Mouse (Mus musculus): ENCODE results near the gene Tent4a. TPM values are rescaled to one million over a fixed set of nuclear protein-coding genes. Genes with fewer than 3 reads are reported as not detected.

The Tent4a gene
- polyA plus RNA-seq, 1 experiment from 2014 or later: 10.4 TPM

DNA sequence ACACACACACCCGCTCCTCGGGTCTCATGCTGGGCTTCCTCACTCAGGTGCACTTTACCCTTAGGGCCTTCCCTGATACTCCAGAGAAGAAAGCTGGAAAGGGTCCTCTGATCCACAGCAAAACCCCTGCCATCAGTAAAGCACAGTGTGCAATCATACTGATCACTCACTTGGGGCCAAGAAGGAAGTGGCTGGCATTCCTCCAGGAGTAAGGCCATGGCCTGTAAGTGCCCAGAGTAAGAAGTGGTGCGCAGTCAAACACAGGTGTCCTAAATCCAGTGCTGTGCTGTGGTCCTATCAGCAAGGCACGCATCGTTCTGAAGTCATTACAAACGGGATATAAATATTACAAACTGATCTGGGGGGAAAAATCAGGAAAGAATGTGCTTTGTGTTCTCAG lies 17.0 kb downstream of the Tent4a start:
- Histone ChIP-seq H3K27ac (ENCODE audit: low read depth, low read length) (no peak overlapping the region), H3K4me3 (ENCODE audit: low read depth, low read length) (no peak overlapping the region), H3K36me3 (ENCODE audit: control insufficient read depth, insufficient read depth, low read length) (peaks cover 4% of the 10 kb centered on the region; the same call in 1 of the 2 replicates), H3K4me2 (ENCODE audit: low read depth, low read length) (no peak overlapping the region), H3K27me3 (ENCODE audit: control insufficient read depth, insufficient read depth, low read length) (no peaks in the 10 kb centered on the region), H3K9ac (replicated peaks; ENCODE audit: low read depth, low read length) (no peak overlapping the region), H3K4me1 (ENCODE audit: control insufficient read depth, insufficient read depth, low read length) (peaks cover 13% of the 10 kb centered on the region; the same call in 1 of the 2 replicates), H3K9me3 (ENCODE audit: control insufficient read depth, low read length) (no peaks in the 10 kb centered on the region)
- ATAC-seq (ENCODE audit: low read depth): no peak
- WGBS: 86% methylated on average over 6 of the region's 6 CpGs

DNA sequence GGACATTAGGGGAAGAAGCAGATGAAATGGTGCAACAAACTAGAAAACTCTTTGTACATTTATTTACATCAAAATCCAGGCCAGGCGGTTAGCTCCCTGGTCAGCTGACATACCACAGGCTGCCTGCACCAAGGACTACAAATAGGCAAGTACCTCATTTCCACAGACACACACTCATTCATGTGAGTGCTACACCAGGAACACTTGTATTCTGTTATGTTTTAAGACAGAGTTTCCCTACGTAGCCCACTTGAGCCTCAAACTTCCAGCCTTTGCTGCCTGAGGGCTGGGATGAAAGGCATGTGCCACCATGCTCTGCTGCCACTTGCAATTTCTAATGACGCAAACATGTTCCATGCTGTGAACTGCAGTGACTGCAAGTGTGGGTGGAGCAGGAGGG lies 19.3 kb downstream of the Tent4a start:
- no peak for ATAC-seq (ENCODE audit: low read depth)

DNA sequence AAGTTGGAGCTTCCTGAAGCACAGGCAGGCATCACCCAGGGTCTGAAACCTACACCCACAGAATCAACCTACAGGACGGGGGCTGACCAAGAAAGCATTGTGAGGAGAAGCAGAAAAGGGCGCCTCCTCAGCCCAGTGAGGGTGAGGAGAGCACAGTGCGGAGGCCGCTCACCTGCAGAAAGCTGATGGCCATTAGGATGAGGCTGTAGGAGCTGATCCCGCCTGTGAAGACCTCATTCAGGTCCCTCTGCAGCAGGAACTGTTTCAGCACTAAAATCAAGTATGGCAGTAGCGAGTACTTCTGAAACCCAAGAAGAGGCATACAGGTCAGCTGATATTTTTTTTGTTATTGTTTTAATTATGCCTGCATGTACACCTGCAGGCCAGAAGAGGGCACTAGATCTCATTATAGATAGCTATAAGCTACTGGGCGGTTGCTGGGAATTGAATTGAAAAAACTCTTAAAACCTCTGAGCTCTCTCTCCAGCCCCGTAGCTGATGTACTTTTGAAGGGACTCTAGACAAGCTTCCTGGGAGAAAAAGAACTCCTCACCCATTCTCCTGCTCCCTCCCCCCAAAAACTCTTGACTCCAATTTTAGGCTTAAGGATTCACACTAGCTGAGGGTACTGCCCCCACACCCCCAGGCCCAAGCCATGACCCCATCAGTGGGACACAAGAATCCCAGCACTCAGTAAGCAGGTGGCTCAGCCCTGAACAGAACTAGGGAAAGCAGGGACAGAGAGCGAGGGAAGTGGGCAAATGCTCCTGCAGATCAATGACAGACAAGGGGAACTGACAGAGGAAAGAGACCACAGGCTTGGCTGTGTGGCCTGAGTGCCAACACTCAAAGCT lies 24.8 kb downstream of the Tent4a start:
- H3K9ac ChIP-seq (replicated peaks; ENCODE audit: low read depth, low read length): no peak overlapping the region
- peak; percentile 72 for ATAC-seq (ENCODE audit: low read depth)
- H3K4me1 ChIP-seq (ENCODE audit: control insufficient read depth, insufficient read depth, low read length): no peaks in the 10 kb centered on the region
- no peaks in the 10 kb centered on the region for H3K27me3 ChIP-seq (ENCODE audit: control insufficient read depth, insufficient read depth, low read length)
- H3K9me3 ChIP-seq (ENCODE audit: control insufficient read depth, low read length): no peaks in the 10 kb centered on the region
- no peak overlapping the region for H3K27ac ChIP-seq (ENCODE audit: low read depth, low read length)
- H3K4me3 ChIP-seq (ENCODE audit: low read depth, low read length): no peak overlapping the region
- H3K36me3 ChIP-seq (ENCODE audit: control insufficient read depth, insufficient read depth, low read length): peaks cover 27% of the 10 kb centered on the region; the same call in 1 of the 2 replicates
- WGBS: 68% methylated on average over 9 of the region's 9 CpGs
- no peak overlapping the region for H3K4me2 ChIP-seq (ENCODE audit: low read depth, low read length)

More for the DNA sequence above, 19.3 kb downstream of the Tent4a start:
- Histone ChIP-seq H3K4me1 (ENCODE audit: control insufficient read depth, insufficient read depth, low read length) (0 out of 2 replicates have a peak, but pooled peaks cover 4% of the 10 kb centered on the region), H3K27ac (ENCODE audit: low read depth, low read length) (no peak overlapping the region), H3K36me3 (ENCODE audit: control insufficient read depth, insufficient read depth, low read length) (peaks cover 7% of the 10 kb centered on the region; the same call in 1 of the 2 replicates), H3K9me3 (ENCODE audit: control insufficient read depth, low read length) (no peaks in the 10 kb centered on the region), H3K27me3 (ENCODE audit: control insufficient read depth, insufficient read depth, low read length) (no peaks in the 10 kb centered on the region), H3K4me3 (ENCODE audit: low read depth, low read length) (no peak overlapping the region), H3K9ac (replicated peaks; ENCODE audit: low read depth, low read length) (no peak overlapping the region), H3K4me2 (ENCODE audit: low read depth, low read length) (no peak overlapping the region)
- 81% methylated on average over 3 of the region's 3 CpGs for WGBS

DNA sequence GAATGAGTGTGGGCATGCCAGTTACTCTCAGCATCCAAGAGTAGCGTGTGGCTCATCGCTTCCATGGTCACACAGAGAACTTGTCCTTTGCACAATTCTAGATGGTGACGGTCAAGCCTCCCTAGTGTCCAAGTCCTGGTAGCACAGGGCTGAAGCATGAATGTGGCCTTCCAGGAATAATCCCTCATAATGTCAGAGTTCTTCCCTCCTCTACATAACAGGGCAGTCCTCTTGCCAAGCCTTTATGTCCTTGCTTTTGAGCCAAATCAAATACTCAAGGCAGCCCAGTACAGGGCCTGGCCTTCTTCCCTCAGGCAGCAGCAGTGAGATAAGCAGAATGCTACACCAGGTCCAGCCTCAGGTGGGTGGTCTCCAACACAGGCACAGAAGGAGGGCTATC lies 26.8 kb downstream of the Tent4a start:
- H3K9ac ChIP-seq (replicated peaks; ENCODE audit: low read depth, low read length): no peak overlapping the region
- H3K27ac ChIP-seq (ENCODE audit: low read depth, low read length): no peak overlapping the region
- ATAC-seq (ENCODE audit: low read depth): no peak
- peaks cover 42% of the 10 kb centered on the region for H3K36me3 ChIP-seq (ENCODE audit: control insufficient read depth, insufficient read depth, low read length)
- no peaks in the 10 kb centered on the region for H3K4me1 ChIP-seq (ENCODE audit: control insufficient read depth, insufficient read depth, low read length)
- H3K4me2 ChIP-seq (ENCODE audit: low read depth, low read length): no peak overlapping the region
- no peak overlapping the region for H3K4me3 ChIP-seq (ENCODE audit: low read depth, low read length)
- H3K9me3 ChIP-seq (ENCODE audit: control insufficient read depth, low read length): no peaks in the 10 kb centered on the region
- WGBS: 96% methylated on average over 3 of the region's 3 CpGs
- no peaks in the 10 kb centered on the region for H3K27me3 ChIP-seq (ENCODE audit: control insufficient read depth, insufficient read depth, low read length)

DNA sequence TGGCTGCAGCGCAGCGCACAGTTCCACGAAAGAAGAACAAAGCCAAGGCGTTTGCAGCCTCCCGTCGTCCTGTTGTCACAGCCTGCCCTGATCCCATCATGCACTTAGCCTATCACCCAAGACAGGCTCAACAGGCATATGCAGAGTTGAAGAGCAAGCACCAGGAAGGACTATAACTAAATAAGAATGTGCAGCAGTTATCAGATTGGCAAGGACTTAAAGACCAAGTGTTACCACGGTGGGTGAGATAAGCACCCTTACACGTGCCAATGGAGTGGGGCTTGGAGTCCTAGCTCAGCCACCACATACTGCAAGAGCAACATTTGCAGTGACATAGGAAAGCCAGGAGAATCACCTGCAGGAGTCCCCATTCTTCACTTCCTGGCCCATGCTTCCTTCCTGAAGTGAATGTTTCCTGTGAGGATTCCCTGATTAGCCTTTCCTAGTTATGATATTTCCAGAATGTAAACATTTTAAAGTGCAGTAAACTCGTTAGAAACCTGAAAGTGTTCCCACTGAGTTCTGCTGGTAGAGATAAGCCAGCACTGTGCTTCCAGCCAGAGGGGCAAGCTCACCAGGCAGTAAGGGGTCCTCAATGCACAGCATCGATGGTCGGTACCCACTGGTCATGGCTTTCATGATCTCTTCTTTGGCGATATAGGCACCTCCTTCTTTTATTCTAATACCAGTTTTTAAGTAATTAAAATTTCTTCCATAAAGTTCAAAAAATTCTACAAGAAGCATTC lies 27.9 kb downstream of the Tent4a start:
- H3K9ac ChIP-seq (replicated peaks; ENCODE audit: low read depth, low read length): no peak overlapping the region
- no peak overlapping the region for H3K27ac ChIP-seq (ENCODE audit: low read depth, low read length)
- H3K9me3 ChIP-seq (ENCODE audit: control insufficient read depth, low read length): no peaks in the 10 kb centered on the region
- H3K4me1 ChIP-seq (ENCODE audit: control insufficient read depth, insufficient read depth, low read length): no peaks in the 10 kb centered on the region
- no peak overlapping the region for H3K4me2 ChIP-seq (ENCODE audit: low read depth, low read length)
- no peak for ATAC-seq (ENCODE audit: low read depth)
- no peaks in the 10 kb centered on the region for H3K27me3 ChIP-seq (ENCODE audit: control insufficient read depth, insufficient read depth, low read length)
- 93% methylated on average over 12 of the region's 12 CpGs for WGBS
- no peak overlapping the region for H3K4me3 ChIP-seq (ENCODE audit: low read depth, low read length)
- H3K36me3 ChIP-seq (ENCODE audit: control insufficient read depth, insufficient read depth, low read length): peaks cover 47% of the 10 kb centered on the region

DNA sequence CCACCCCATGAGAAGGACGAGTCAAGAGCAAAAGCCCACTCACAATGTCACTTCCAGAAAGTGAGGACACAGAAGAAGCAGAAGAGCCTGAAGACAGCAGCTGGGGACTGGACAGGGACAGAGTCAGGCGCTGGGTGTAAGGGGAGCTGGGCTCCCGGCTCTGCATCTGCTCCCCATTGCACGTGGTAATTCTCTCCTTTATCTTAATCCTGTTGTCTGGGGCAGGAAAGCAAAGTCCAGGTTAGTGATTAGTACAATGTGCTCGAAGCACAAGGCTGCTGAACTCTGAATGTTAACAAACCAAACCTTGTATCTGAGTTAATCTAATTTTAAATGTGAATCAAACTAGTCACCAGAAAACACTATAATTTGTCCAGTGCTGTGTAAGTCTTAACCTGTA lies 31.6 kb downstream of the Tent4a start:
- no peak overlapping the region for H3K4me2 ChIP-seq (ENCODE audit: low read depth, low read length)
- H3K27me3 ChIP-seq (ENCODE audit: control insufficient read depth, insufficient read depth, low read length): no peaks in the 10 kb centered on the region
- peaks cover 77% of the 10 kb centered on the region for H3K36me3 ChIP-seq (ENCODE audit: control insufficient read depth, insufficient read depth, low read length)
- no peak overlapping the region for H3K4me3 ChIP-seq (ENCODE audit: low read depth, low read length)
- WGBS: 88% methylated on average over 5 of the region's 5 CpGs
- H3K9ac ChIP-seq (replicated peaks; ENCODE audit: low read depth, low read length): no peak overlapping the region
- H3K27ac ChIP-seq (ENCODE audit: low read depth, low read length): no peak overlapping the region
- ATAC-seq (ENCODE audit: low read depth): no peak
- H3K4me1 ChIP-seq (ENCODE audit: control insufficient read depth, insufficient read depth, low read length): no peaks in the 10 kb centered on the region
- H3K9me3 ChIP-seq (ENCODE audit: control insufficient read depth, low read length): no peaks in the 10 kb centered on the region

DNA sequence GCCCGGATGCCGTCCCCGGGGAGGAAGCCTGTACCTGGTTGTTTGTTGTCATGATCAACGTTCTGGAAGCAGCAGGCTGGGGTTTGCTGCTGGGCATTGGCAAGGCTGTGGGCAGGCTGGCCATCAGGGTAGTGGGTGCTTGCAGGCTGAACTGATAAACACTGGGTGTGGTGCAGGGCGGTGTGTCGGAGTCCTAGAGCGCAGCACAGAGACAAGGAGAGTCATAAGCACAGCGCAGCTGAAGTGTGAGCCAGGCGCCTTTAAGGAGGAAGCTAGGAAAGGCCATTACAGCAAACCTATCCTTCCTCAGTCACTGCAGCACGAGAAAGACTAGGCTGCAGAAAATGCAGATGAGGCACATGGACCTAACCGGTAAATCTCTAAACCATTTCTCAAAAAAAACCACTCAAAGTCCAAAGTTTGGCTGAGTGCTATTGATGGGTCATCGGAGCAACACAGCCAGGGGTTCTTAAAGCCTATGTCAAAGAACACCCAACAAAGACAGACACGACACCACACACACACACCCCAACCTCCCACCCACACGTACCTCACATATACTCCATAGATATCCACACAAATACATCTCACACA lies 32.2 kb downstream of the Tent4a start:
- Histone ChIP-seq H3K4me1 (ENCODE audit: control insufficient read depth, insufficient read depth, low read length) (no peaks in the 10 kb centered on the region), H3K27ac (ENCODE audit: low read depth, low read length) (no peak overlapping the region), H3K9ac (replicated peaks; ENCODE audit: low read depth, low read length) (no peak overlapping the region), H3K4me3 (ENCODE audit: low read depth, low read length) (no peak overlapping the region), H3K4me2 (ENCODE audit: low read depth, low read length) (no peak overlapping the region), H3K9me3 (ENCODE audit: control insufficient read depth, low read length) (no peaks in the 10 kb centered on the region), H3K36me3 (ENCODE audit: control insufficient read depth, insufficient read depth, low read length) (peaks cover 75% of the 10 kb centered on the region), H3K27me3 (ENCODE audit: control insufficient read depth, insufficient read depth, low read length) (no peaks in the 10 kb centered on the region)
- 97% methylated on average over 14 of the region's 14 CpGs for WGBS
- no peak for ATAC-seq (ENCODE audit: low read depth)

DNA sequence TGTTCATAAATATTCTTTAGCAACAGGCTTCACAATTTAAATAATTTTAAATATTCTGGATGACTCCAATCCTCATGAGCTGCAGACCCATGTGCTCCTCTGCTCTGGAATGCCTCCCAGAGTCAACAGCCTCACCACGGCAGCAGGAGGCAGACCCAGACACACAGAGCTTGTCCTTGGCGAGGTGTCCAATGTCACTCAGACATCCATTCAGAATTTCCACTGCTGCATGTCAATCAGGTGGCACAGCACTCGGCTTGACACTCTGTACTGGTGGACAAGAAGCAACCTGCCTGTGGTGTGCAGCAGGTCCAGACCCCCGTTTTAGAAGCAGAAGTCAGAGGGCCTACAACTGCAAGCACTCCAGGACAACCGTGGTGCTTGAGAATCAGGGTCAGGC lies 36.1 kb downstream of the Tent4a start:
- no peaks in the 10 kb centered on the region for H3K4me1 ChIP-seq (ENCODE audit: control insufficient read depth, insufficient read depth, low read length)
- H3K4me2 ChIP-seq (ENCODE audit: low read depth, low read length): no peak overlapping the region
- no peaks in the 10 kb centered on the region for H3K9me3 ChIP-seq (ENCODE audit: control insufficient read depth, low read length)
- H3K4me3 ChIP-seq (ENCODE audit: low read depth, low read length): no peak overlapping the region
- H3K27me3 ChIP-seq (ENCODE audit: control insufficient read depth, insufficient read depth, low read length): no peaks in the 10 kb centered on the region
- peaks cover 53% of the 10 kb centered on the region for H3K36me3 ChIP-seq (ENCODE audit: control insufficient read depth, insufficient read depth, low read length)
- H3K27ac ChIP-seq (ENCODE audit: low read depth, low read length): no peak overlapping the region
- no peak overlapping the region for H3K9ac ChIP-seq (replicated peaks; ENCODE audit: low read depth, low read length)
- WGBS: 91% methylated on average over 5 of the region's 5 CpGs
- no peak for ATAC-seq (ENCODE audit: low read depth)
